Mouse (Mus musculus) T-helper 1 cell (primary cell): ENCODE results near the gene 1700017N19Rik.
"Not testable (repeated sequence)": the region's sequence is repeated elsewhere in the genome, so short reads cannot be mapped to it uniquely, and the experiment has no call there.

Experiments
- in situ Hi-C: fragments of 300-600 bp; cut with MboI, MseI; formaldehyde crosslinking; loops from one replicate; pipeline ENCODE4 v1.15.1; 2025; ENCODE audit warnings: high pct_unique_total_duplicates

1700017N19Rik gene

DNA sequence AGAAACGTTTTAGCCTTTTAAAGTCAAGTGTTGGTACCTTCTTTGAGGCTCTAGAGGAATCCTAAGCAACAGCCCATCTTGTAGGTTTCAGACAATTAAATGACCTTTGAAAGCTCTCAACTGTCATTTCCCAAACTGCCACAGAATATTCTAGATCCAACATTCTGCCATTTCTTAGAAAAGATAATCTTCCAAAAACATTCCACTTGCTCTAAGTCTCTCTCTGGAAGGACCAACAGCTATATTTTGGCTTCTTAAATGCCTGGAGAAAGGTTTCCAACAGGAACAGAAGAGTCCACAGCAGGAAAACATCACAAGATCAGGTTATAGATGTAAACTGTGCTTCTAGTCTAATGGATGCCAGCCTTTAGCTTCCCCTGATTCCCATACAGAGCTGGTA, at the start of gene 1700017N19Rik, which contains the start of gene 4930430F08Rik:
1700017N19Rik (plus strand) TSS at position 162 of the 400 bp plus-strand sequence.
4930430F08Rik (minus strand) TSS at position 101 of the 400 bp plus-strand sequence.
- in situ Hi-C loops, result no loop called here

DNA sequence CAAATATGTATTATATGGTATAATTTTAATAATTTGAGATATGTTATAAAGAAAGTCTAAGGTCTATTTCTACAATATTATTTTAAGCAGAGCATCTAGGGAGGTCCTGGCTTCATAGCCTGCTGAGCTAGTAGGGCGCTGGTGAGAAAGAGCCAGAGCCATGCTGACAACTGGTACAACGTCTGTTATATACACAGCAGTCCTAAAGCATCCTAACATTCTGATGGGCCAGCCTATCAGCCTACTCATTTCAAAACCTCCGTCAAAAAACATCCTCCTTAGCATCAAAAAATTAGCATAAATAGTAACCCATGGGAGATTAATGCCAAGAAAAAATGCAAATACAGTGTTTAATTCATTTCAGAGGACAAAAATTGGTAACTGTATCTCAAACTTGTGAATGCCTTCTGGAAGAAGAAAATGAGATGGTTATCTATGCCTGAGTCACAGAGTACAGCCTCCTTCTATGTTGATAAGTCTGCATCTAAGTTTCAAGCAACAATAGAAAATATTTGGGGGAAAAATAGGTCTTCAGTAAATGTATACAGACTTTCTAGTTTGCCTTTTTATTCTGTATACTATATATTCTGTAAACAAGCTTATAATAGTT, 33.6 kb upstream of the 1700017N19Rik start:
- in situ Hi-C loops, result no loop called here

DNA sequence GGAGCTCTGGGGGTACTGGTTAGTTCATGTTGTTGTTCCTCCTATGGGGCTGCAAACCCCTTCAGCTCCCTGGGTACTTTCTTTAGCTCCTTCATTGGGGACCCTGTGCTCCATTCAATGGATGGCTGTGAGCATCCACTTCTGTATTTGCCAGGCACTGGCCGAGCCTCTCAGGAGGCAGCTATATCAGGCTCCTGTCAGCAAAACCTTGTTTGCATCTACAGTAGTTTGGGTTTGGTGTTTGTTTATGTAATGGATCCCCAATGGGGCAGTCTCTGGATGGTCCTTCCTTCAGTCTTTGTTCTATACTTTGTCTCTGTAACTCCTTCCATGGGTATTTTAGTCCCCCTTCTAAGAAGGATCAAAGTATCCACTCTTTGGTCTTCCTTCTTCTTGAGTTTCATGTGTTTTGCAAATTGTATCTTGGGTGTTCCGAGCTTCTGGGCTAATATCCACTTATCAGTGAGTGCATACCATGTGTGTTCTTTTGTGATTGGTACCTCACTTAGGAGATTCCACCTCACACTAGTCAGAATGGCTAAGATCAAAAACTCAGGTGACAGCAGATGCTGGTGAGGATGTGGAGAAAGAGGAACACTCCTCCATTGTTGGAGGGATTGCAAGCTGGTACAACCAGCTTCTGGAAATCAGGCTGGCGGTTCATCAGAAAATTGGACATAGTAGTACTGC, 29.9 kb upstream of the 1700017N19Rik start:
- in situ Hi-C loops, result not testable (repeated sequence)

DNA sequence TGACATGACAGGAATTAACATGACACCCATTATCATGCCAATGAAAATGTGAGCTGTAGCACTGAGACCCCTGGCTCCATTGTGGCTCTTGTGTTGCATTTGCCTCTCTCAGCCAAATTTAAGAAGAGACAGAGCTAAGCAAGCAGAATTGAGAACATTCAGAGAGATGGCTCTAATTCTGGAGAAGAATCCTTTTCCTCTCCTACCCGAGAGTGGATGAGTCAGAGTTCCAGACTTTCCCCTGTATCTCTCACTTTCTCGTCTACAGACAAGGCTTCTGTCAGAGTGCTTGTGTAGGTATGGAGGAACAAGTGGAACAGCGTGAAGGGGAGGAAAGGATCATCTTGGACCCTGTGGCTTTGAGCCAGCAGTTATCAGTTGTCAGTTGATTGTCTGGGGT, 26.2 kb upstream of the 1700017N19Rik start:
- in situ Hi-C loops, result no loop called here

DNA sequence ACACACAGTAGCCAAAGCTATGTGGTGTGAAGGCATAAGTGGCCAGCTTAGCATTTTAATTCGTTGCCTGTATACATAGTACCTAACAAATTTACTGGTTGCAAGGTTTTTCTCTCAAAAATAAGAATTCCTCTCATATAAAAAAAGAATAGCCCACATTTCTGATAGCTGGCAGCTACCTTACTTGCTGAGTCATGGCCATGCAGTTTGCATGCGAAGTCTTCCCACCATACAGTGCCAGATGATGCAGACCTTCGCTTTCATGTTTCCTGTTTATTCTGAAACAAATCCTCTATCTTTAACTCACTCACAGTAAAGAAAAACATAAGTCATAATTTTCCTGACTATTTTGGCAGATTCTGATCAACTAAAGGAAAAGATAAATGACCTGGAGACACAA, 18.6 kb upstream of the 1700017N19Rik start:
- in situ Hi-C loops, result no loop called here

DNA sequence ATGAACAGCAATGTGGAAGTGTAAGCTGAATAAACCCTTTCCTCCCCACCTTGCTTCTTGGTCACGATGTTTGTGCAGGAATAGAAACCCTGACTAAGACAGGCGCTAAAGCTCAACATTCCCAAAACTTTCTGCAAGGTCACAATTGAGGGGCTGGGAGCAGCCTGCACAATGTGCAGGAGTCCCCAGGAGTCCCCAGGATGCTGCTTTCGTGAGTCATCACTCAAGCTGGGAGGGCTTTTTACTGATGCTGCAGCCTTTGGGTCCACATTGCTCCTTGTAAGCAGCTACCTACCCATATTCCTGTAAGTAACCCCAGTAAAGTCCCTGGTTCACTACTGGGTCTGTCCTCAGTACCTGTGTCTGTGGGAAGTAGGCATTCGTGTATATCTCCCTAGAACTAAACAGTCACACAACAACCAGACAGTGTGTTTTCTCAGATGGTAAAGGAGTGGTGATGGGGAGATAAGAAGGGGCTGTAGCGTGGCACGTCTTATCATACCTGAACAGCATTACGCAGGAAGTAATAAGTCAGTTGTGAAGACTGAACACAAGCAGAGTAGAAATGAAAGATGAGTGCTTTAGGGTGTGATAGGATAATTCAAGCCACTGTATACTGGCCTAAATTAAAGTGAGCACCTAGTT, 15.7 kb upstream of the 1700017N19Rik start:
- in situ Hi-C loops, result no loop called here

DNA sequence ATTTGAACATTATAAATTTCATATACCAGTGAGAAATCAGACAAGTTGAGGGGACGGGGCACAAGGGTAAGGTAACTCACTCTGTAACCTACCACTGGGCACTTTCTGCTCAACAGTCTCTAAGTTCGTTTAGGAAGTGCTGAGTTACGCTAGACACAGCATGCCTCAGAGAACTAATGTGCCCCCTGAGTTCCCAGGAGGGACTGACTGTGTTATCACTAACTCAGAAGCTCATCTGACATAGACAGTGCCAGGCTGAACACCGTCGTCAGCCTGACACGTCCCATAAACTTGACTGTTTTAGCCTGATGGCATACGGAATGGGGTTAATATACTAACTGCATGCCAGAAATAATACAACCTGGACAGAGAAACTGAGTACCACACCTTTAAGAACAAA, 15.0 kb upstream of the 1700017N19Rik start:
- in situ Hi-C loops, result no loop called here

DNA sequence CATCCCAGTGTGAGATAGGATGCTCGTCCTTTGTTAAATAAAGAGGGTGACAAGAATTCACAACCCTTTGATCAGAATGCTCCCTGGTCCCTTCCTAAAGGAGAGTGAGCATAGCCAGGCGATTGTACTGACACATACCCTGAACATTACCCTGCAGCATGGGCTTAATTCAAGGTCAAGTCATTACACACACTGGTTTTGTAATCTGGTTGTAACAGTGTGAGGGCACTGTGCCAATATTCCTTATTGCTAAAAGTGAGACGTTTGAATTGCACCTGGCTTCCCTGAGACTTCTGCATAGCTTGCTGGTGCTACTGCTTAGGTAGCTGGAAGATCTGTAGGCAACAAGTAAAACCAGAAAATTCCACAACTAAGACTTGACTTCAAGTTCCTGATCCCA, 6.1 kb upstream of the 1700017N19Rik start:
- in situ Hi-C loops, result no loop called here

DNA sequence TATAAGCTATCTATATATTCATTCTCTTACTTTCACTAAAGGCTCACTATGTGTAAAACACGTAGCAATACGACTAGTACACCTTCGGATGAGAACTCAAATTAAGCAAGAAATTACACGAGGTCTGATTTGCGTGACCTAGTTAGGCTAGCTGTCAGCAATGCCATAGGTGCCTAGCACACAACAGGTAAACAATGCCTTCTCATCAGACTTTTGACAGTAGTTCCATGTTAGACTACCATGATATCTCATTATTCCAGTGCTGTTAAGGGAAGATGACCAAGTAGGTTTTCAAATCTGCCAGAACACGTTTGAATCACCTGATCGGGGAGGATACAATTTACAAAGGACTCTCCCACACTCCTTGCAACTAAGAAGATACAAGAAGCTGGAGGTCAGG, 1.8 kb upstream of the 1700017N19Rik start:
- in situ Hi-C loops, result no loop called here

DNA sequence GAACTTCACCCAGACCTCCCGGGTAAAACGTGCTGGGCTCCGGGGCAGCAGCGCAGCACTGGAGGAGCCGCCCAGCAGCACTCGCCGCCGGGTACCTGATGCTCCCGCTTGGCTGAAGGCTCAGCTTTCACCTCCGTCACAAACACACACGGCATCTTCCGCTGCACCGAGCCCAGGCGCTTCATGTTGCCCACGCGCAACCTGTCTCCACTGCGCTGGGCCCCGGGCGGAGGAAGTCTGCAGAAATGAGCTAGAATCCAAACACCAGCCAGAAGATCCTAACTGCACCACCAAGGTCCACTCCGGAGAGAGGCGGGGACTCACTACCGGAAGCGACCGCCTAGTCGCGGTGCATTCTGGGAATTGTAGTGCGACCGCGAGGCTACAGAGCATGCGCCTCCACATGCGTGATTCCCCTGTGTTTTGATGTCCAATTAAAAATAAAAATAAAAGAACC, 1.3 kb upstream of the 1700017N19Rik start:
- in situ Hi-C loops, result no loop called here

DNA sequence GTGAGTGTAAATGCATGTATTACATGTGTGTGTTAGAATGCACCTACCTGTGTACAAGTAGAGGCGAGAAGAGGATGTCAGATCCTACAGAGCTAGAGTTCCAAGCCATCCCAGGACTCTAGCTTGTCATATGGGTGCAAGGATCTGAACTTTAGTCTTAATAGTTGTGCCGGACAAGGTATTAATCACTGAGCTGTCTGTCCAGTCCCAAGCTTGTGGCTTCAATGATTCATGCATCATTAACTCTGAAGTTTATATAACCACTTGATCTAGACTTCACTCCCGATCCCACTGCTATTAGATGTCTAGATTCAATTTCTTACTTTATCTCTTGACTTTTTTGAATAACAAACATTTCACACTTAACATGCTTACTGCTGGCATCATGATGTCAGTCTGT, 8.1 kb downstream of the 1700017N19Rik start:
- in situ Hi-C loops, result no loop called here

DNA sequence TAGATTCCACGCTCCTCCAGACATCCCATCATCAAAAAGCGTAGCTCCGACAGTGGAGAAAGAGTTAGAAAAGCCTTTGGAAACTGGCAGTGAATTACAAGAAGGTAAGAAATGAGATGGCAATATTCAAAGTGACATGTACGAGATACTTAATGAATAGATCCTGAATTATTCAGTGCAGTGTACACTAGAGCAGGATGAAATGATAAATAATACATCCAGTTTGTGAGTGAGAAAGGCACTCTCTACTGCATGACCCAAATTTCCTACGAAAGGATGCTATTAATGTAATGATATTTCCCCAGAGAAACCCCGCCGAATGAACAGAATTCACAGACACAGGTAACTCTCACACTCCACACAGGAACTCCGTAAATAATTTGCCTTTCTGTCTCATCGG, 13.2 kb downstream of the 1700017N19Rik start:
- in situ Hi-C loops, result no loop called here

DNA sequence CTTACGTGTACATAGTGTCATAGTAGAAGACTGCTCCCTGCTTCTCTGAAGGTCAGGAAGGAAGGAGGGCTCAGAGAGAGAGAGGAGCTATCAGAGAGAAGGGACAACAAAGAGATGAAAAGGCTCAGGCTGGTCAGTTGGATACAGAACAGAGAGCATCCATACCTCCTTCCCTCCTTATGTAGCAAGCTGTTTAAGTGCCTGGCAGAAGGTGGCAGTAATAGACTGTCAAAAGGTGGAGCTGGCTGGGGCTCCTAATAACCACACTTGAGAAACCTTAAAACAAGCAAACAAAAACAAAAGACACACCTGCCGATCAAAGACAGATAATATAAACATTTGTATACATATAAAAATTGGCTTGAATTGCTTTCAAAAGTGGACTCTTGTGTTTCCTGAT, 14.0 kb downstream of the 1700017N19Rik start:
- in situ Hi-C loops, result no loop called here

DNA sequence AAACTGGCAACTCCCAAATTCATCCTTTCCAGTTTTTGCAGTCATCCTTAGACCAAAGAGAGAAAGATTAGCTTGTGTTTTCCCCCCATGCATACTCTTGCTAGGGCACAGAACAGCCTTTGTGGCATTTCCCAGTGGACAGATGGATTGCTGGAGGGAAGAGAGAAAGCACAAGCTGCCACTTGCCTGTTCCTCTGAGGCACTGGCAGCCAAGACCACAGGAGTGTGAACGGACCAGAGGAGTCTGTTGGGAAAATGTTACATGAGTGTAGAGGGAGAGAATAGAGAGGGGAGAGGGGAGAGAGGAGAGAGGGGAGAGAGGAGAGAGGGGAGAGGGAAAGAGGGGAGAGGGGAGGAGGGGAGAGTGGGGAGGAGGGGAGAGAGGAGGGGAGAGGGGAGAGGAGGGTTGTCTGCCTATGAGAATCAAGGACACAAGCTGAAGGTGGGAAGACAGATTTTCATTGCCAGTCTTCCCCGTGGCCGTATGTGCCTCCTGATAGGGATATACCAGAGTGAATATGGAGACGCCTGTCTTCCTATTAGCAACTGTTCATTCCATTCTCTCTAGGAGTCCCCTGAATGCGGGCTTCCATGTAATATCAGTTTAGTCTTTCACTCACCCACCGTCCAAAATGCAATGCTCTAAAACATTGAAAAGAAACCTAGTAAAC, 27.1 kb downstream of the 1700017N19Rik start:
- in situ Hi-C loops, result no loop called here

DNA sequence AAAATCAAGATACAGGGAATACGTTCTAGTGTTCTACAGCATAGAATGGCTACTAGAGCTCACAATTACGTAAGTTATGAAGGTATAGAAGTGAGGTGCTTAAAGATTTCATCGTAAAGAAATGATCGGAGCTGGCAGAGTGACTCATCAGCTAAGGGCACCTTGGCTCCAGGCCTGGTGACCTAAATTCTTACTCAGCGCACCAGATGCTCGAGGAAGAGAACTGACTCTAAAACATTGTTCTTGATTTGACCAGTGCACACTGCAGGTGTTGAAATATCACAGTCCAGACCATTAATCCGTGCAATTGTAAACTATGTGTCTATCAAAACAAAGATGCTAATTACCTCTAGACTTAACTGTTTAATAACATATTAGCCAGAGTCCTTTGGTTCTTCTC, 29.2 kb downstream of the 1700017N19Rik start:
- in situ Hi-C loops, result no loop called here

DNA sequence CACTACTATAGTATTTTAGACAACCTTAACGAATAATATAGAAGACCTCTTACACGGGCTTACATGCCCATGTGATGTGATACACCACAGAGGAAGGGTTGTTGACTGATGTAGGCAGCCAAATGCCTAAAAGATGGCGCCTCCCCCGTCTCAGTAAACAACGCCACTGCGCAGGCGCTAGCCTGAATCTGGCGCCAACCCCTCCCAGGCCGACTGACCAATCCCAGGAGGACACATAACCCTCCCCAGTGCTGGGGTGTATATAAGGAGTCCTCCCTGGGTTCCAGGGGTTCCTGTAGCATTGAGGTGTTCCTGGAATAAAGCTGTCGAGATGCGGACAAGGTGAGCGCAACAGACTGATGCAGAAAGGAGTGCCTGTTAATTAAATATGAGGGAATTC, 29.8 kb downstream of the 1700017N19Rik start:
- in situ Hi-C loops, result no loop called here

DNA sequence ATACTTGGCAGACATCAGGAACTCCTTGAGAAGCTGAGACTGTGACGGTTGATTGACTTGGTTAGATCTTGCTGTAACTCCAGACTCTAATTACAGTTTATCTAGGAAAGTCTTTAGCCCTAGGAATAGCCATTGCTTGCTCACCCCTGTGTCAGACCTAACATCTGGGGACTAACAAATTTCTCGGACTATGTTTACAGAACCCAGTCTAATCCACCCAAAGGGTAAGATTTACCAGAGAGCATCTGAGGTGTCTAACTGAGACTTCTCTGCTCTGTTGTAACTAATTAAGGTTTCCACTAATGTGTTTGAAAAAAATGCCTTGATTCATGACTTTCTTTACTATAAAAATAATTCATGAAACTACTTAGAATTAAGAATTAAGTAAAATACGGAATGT, 32.2 kb downstream of the 1700017N19Rik start:
- in situ Hi-C loops, result no loop called here

DNA sequence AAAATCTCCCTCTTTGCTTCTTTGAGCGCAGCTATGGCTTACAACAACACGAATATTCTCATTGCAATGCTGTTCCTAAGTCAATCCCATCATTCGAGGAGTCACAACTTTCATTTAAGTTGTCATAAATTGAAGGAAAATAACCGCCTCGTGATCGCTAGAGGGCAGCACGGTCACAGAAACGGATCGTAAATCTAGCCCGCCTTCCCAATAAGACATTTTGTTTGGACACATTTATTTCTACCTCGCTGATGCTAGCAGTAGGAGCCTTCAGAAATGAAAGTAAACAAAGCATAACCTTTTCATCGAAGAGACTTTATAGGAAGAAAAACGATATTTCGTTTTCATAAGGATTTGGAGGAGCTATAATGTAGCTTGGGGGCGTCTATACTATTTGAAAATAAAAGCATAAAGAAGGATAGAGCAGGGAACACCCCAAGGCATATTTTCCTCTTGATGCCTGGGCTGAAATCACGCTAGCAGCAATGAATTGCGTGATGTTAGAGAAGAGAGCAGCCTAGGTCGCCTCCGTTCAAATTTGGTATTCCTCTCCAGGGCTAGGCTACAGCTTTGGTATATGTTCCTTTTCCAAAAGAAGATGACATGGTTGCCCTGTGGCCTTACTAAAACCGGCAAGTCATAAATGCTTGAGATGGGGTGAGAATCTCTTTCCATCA, 39.6 kb downstream of the 1700017N19Rik start:
- in situ Hi-C loops, result loop anchor here (5.0 kb wide), 1 partner anchor 1812 kb away; no protein-coding TSS in a partner anchor

DNA sequence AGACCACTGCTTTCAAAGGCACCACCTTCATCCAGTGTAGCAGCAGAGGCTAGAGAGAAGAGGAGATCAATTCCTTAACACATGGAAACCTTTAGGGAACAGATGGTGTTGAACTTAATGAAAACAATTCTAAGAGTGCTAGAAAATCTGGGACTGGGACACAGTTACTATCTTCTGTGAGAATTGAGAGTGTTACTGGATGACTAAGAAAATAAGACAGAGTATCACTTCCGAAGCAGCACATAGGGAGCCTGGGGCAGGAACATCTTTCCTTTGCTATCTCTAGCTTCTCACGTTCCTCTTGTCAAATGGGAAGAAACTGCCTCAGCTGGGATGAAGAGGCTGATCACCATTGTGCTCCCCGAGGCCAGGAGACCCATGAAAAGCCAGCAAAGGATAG, 52.6 kb downstream of the 1700017N19Rik start:
- in situ Hi-C loops, result no loop called here

DNA sequence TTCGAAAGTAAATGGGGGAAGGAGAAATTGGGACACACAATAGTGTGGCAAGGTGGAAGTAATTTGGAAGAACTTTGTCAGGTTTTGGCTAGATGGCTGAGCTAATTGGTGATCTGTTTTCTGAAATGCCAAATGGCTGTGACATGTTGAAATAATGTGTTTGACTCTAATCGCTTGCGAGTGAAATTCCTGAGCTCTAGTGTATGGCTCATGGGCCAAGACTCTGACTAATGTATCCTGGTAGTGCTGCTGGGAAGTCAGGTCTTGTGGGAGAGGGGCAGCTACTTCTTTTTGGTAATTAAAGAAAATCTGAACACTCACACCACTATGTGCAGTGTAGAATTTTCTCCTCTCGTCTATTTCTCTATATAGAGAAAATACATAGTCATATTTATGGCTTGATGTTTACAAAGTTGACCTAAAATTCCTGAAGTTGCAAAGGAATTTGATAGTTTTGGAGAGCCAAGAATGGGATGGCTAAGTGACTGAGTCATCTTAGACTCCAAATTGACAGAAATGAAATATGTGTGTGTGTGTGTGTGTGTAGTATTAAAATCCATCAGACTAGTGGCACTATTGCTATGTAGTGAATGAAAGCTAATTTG, 55.1 kb downstream of the 1700017N19Rik start:
- in situ Hi-C loops, result no loop called here

DNA sequence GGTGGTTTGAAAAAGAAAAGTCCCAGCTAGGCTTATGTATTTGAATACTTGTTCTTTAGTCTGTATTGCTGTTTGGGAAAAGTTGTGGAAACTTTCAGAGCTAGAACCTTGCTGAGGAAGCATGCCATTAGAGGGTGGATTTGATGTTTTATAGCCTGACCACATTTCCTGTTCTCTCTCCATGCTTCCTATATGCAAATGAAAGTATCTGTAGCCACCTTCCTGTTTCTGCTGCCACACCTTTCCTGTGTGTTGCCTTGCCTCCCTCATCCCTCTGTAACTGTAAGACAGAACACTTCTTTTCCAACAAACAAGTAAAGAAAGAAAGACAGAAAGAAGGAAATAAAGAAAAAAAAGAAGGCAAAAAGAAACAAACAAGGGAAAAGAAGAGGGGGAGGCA, 63.9 kb downstream of the 1700017N19Rik start:
- in situ Hi-C loops, result no loop called here
